Comparison of ENCODE assay signal across 14 mouse cellular contexts in the genomic region with DNA sequence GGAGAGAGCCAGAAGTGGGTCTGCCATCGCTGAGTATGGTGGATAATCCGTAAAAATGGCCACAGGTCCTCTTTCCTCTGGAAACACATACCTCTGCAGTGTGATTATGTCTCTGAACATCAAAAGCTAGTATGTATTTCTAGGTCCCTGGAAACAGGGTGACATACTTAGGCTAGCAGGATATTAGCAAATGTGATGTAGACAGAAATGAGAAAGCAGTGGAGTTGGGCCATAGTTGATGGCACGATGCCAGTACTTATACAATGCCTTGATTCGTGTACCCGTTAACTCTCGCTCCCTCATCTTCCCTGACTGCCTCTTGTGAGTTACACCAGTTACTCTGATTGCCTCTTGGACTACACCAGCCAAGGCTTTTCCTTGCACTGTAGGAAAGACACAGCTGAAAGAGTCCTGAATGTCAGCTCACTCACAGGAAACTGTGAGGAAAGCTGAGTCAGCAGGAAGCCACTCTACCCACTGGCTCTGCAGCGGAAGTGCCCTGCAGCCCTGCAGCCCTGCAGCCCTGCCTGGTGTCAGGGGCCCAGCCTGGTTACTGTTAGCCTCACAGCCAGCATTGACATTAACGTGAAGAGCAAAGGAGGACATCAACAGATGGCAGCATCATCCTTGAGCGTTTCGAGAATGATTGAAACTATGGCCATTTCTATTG. TPM values are rescaled to one million over a fixed set of nuclear protein-coding genes. Genes with fewer than 3 reads are reported as not detected.
DNase-seq lines count a peak whose midpoint lies in the region; ATAC-seq and TF ChIP-seq lines count a peak whose summit lies in the region.
"Had no signal": no experiment of that assay in that cellular context is flagged by ENCODE, and none has a peak within 500 bp of the region (broad histone marks: within the 10 kb centered on the region; RNA-seq: fewer than 3 reads in every experiment).

No protein-coding gene starts in this region.

- no peak; the same call in 1 of the 2 replicates for ATAC-seq in lung, embryonic 14.5 days (ENCODE audit: insufficient read depth)
- ATAC-seq in activated CD4-positive, CD25-positive, alpha-beta regulatory T cell, adult 4 months, result peak; percentile 79
- peak; percentile 40; the same call in 1 of the 2 replicates for ATAC-seq in liver, embryonic 12.5 days

- DNase-seq in lung, embryonic 14.5 days, result peak; percentile 38
- no peak for DNase-seq in lung, postnatal 36 days
- DNase-seq in thymus, postnatal 14 days, result peak; percentile 34
- no peak for DNase-seq in urinary bladder, postnatal 25 days (ENCODE audit: low spot score)
- DNase-seq in layer of hippocampus, adult 8-10 months (ENCODE audit: low spot score in 2 of 2), result no peak
- no peak for DNase-seq in adrenal gland, postnatal 36 days
- DNase-seq: B cell, adult 2 months; cerebellum, adult 8-10 months; heart, adult 18-20 months; kidney, adult 9 months; liver, embryonic 13.5 days had no signal

- H3K27me3 ChIP-seq in lung, embryonic 14.5 days (ENCODE audit: insufficient read depth, low read length), result peaks cover 11% of the 10 kb centered on the region; the same call in 1 of the 2 replicates
- peaks cover 24% of the 10 kb centered on the region for H3K27me3 ChIP-seq in liver, embryonic 12.5 days (replicated peaks)

- no peak overlapping the region for H3K27ac ChIP-seq in lung, embryonic 14.5 days (ENCODE audit: low read depth)
- H3K27ac ChIP-seq in liver, embryonic 12.5 days, result no peak overlapping the region
- H3K27ac ChIP-seq: hindbrain, embryonic 15.5 days; liver, embryonic 13.5 days had no signal

- H3K9me3 ChIP-seq in lung, embryonic 14.5 days (ENCODE audit: low read depth, low read length), result no peaks in the 10 kb centered on the region
- H3K9me3 ChIP-seq in liver, embryonic 12.5 days (replicated peaks), result no peaks in the 10 kb centered on the region
- H3K9me3 ChIP-seq: hindbrain, embryonic 15.5 days; liver, embryonic 13.5 days had no signal

- TF ChIP-seq CTCF in lung, embryonic 14.5 days (IDR thresholded peaks at IDR 0.05; ENCODE audit: low read depth), result no peak

- H3K36me3 ChIP-seq in lung, embryonic 14.5 days (ENCODE audit: insufficient read depth), result no peaks in the 10 kb centered on the region
- H3K36me3 ChIP-seq in liver, embryonic 12.5 days, result no peaks in the 10 kb centered on the region
- H3K36me3 ChIP-seq: hindbrain, embryonic 15.5 days; liver, embryonic 13.5 days had no signal

- 74% methylated on average over 10 of the region's 10 CpGs for WGBS in lung, embryonic 14.5 days
- WGBS in liver, embryonic 12.5 days (ENCODE audit: insufficient replicate concordance), result 56% methylated on average over 10 of the region's 10 CpGs

- no peak overlapping the region for H3K4me3 ChIP-seq in lung, embryonic 14.5 days (ENCODE audit: low read depth, low read length)
- H3K4me3 ChIP-seq in liver, embryonic 12.5 days, result no peak overlapping the region
- H3K4me3 ChIP-seq: hindbrain, embryonic 15.5 days; liver, embryonic 13.5 days had no signal

- no peaks in the 10 kb centered on the region for H3K4me1 ChIP-seq in lung, embryonic 14.5 days (ENCODE audit: insufficient read depth)
- no peaks in the 10 kb centered on the region for H3K4me1 ChIP-seq in liver, embryonic 12.5 days
- H3K4me1 ChIP-seq: liver, embryonic 13.5 days had no signal

- no peak overlapping the region for H3K9ac ChIP-seq in lung, embryonic 14.5 days
- no peak overlapping the region for H3K9ac ChIP-seq in liver, embryonic 12.5 days
- H3K9ac ChIP-seq: hindbrain, embryonic 15.5 days; liver, embryonic 13.5 days had no signal

- no peak overlapping the region for H3K4me2 ChIP-seq in lung, embryonic 14.5 days
- no peak overlapping the region for H3K4me2 ChIP-seq in liver, embryonic 12.5 days
- H3K4me2 ChIP-seq: hindbrain, embryonic 15.5 days; liver, embryonic 13.5 days had no signal

RNA-seq across cellular contexts. Expression of gene Lrrn4, which starts 6.9 kb away (rescaled TPM):
- 4.7 and 6.6 TPM in 2 replicates for polyA plus RNA-seq in lung, embryonic 14.5 days (2014; fragmentation: Nextera tagmentation; extraction: Ambion mirVana)
- polyA plus RNA-seq in activated CD4-positive, CD25-positive, alpha-beta regulatory T cell, adult 4 months (2017; shearing (Covaris generic)), result under 1 TPM in 1 of 2 experiments, not detected in 1; 0.69 TPM
- 1.8 and 2.1 TPM in 2 replicates for polyA plus RNA-seq in liver, embryonic 12.5 days (2016; fragmentation: Nextera tagmentation; extraction: Ambion mirVana)
- 1 to 10 TPM in 3 of 4 experiments, under 1 TPM in 1; 0.92 to 1.3 (median 1.2) TPM for total RNA-seq in layer of hippocampus, adult 8-10 months (2022)
- 1 to 10 TPM; 3.2 to 3.8 TPM for total RNA-seq in adrenal gland, postnatal 36 days (2021)

RNA-seq across cellular contexts. Expression of gene Crls1, which starts 27.3 kb away (rescaled TPM):
- polyA plus RNA-seq in lung, embryonic 14.5 days (2014; fragmentation: Nextera tagmentation; extraction: Ambion mirVana), result 28.5 and 28.6 TPM in 2 replicates
- 1 to 10 TPM; 2.9 to 3.8 TPM for polyA plus RNA-seq in activated CD4-positive, CD25-positive, alpha-beta regulatory T cell, adult 4 months (2017; shearing (Covaris generic))
- 21.9 and 23.4 TPM in 2 replicates for polyA plus RNA-seq in liver, embryonic 12.5 days (2016; fragmentation: Nextera tagmentation; extraction: Ambion mirVana)
- 10 to 100 TPM; 34.4 to 43.9 (median 39.4) TPM for total RNA-seq in layer of hippocampus, adult 8-10 months (2022)
- 100 to 1,000 TPM; 103 to 125 TPM for total RNA-seq in adrenal gland, postnatal 36 days (2021)

RNA-seq across cellular contexts. Expression of gene Mcm8, which starts 57.9 kb away (rescaled TPM):
- polyA plus RNA-seq in lung, embryonic 14.5 days (2014; fragmentation: Nextera tagmentation; extraction: Ambion mirVana), result 15.5 and 17.0 TPM in 2 replicates
- polyA plus RNA-seq in activated CD4-positive, CD25-positive, alpha-beta regulatory T cell, adult 4 months (2017; shearing (Covaris generic)), result 1 to 10 TPM; 1.1 to 3.2 TPM
- polyA plus RNA-seq in liver, embryonic 12.5 days (2016; fragmentation: Nextera tagmentation; extraction: Ambion mirVana), result 11.8 and 13.0 TPM in 2 replicates
- 1 to 10 TPM; 3.7 to 4.7 (median 4.1) TPM for total RNA-seq in layer of hippocampus, adult 8-10 months (2022)
- 1 to 10 TPM; 3.4 to 4.7 TPM for total RNA-seq in adrenal gland, postnatal 36 days (2021)

RNA-seq across cellular contexts. Expression of gene Trmt6, which starts 57.9 kb away (rescaled TPM):
- polyA plus RNA-seq in lung, embryonic 14.5 days (2014; fragmentation: Nextera tagmentation; extraction: Ambion mirVana), result 29.9 and 33.4 TPM in 2 replicates
- 10 to 100 TPM; 41.9 to 47.2 TPM for polyA plus RNA-seq in activated CD4-positive, CD25-positive, alpha-beta regulatory T cell, adult 4 months (2017; shearing (Covaris generic))
- 25.0 and 30.7 TPM in 2 replicates for polyA plus RNA-seq in liver, embryonic 12.5 days (2016; fragmentation: Nextera tagmentation; extraction: Ambion mirVana)
- total RNA-seq in layer of hippocampus, adult 8-10 months (2022), result 10 to 100 TPM; 28.9 to 37.1 (median 33.3) TPM
- 10 to 100 TPM; 19.1 to 26.0 TPM for total RNA-seq in adrenal gland, postnatal 36 days (2021)

Comparison
In these comparisons a context has a peak if more than half of its experiments do, and no peak if none do; other contexts are left out.
1. DNase-seq: peak in lung, embryonic 14.5 days (single experiment) and thymus, postnatal 14 days (single experiment); none in lung, postnatal 36 days (single experiment), urinary bladder, postnatal 25 days (single experiment), layer of hippocampus, adult 8-10 months (0 of 2) and adrenal gland, postnatal 36 days (0 of 2).